Mouse (Mus musculus) spleen, postnatal 36 days (tissue): ENCODE results near the gene Gm4894.

Experiments
- DNase-seq, 2 experiments: peaks; one replicate each; pipeline ENCODE4 v3.0.0; 2022; ENCODE audit warnings: low spot score in 2 of 2, mixed read lengths in 1 of 2

Gm4894 gene

DNA sequence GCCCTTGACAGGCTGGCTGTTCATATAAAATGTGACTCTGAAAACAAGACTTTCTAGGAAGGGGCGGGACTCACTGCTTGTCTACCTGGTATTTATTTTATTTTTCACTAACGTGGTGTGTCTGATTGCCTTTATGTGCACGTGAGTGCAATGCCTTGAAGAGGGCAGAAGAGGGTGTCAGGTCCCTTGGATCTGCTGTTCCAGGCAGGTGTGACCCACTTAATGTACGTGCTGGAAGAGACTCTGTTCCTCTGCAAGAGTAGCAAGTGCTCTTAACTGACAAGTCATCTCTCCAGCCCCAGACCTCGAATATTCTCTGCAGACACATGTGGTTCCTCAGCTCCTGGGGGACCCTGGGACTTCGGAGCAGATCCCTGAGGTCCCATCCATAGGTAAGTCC, at the start of gene Gm4894:
Gene Gm4894, plus strand, starts transcription at position 301 of the 400 bp plus-strand sequence.
- DNase-seq = no peak

DNA sequence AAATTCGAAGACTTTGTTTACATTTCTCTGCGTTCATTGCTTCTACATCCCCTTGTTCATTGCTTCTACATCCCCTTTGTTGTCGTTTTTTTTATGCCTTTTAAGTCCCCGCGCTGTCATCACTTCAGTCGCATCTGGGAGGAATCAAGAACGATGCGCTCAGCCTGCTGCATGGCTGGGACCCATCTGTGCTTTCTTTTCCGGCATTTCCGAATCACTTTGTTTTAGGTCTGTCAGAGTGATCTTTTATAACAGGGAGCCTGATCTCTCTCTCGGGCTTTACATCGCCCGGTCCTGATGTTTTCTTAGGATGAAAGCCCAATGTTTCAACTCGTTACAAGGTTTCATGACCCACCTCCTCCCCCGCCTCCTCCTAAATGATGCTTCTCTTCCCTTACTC, 44.0 kb upstream of the Gm4894 start:
- DNase-seq = no peak

DNA sequence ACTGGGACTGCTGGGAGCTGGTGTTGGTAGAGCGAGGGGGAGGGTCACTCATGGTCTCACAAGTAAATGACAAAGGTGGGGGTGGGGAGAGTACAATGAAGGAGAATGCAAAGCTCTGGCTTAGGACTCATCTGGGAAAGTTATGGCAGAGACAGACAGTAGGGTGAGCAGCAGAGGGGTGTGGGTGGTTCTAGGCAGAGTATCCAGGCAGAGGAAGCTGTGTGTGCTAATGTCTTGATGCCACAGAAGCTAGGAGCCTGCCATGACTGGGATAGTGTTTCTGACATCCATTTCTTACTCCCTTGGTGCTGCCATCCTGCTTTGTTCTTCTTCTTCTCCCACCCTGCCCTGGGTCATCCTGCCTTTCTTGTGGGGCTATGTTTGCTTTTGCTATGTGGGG, 38.8 kb upstream of the Gm4894 start:
- no peak for DNase-seq

DNA sequence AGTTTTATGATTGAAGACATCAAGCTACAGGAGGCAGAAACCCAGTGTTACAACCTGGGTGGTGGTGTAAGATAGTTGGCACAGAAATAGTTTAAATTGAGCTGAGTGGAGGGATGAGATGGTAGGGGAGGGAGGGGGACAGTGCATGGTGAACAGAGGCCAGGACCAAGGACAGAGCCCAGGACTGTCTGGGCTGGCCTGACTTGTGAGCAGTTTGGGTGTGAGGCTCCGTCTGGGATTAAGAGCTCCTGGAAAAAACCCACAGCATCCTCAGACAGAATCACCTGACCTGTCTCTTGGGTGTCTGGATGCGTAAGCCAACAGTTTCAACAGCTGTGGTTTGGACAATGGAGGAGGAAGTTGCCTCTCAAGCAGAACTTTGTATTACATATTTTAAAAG, 35.6 kb upstream of the Gm4894 start:
- DNase-seq = no peak

DNA sequence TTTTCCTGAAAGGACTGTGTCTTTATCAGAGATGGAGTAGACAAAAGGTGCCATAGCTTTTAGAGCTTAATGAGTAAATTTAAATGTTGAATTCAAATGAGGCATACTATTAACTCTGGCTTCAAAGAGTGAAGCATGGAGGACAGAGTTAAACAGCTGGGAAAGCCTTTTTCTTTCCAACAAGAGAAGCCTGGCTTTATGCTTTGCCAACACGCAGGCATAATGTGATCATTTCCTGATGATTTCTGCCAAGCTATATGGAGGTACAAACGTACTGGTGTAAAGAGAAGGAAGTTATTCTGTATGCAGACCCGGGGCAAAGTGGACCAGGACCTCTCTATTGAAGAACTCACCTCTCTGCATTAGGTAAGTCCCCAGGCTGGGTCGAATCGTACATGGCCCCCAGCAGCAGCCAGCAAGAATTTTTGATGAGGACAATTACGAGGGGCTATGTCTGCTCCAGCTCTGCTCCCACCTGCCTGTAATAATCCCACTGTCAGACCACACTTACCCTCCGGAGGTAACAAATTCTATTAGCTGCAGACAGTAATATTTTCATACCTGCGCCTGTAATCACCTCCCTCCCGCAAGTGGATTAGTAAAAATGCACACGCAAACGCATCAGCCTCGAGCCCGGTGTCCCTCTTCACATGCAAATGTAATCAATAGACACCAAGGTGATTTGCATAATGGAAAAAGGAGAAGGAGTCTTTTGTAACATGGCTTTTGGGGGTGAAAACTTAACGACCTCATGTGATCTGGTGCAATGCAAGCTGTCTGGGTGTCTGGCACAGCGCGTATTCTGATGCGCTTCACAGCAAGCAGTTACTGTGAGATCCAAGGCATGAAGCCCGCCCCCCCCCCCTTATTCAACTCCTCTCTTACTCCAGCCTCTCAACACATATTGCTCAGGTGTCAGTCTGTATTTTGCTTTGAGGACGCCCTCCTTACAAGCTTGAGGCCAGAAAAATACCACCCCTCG, 32.4 kb upstream of the Gm4894 start:
- no peak for DNase-seq

DNA sequence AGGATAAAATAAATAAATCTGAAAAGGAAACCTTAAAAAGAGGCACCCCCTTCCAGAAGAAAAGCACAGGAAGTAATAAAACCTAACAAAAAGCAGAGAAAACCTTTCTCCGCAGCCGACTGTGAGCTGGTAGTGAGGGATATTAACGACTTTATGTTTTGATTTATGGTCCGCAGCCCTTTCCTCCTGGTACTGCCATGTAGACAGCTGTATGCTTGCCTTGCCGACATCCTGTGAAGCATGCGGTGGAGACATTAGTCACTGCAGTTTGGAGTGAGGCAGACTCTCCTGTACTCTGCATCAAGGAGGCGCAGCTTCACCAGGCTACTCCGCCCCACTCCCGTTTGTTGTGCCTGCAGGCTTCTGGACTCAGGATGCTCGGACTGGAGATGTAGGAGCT, 25.8 kb upstream of the Gm4894 start:
- DNase-seq = no peak

DNA sequence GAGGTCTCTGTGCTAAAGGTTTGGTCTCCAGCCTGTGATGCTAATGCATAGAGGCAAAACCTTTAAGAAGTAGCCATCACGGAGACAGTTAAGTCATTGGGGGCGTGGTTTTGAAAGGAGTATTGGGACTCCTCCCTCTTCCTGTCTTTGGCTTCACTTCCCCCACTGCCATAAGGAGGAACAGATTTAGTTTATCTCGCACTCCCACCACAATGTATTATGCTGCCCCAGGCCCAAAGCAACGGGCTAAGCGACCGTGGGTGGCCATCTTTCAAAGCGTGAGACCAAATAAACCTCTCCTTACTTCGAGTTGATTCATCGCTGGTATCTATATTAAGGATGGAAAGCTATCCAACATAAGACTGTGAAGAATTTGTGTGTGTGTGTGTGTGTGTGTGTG, 22.9 kb upstream of the Gm4894 start:
- DNase-seq = no peak

DNA sequence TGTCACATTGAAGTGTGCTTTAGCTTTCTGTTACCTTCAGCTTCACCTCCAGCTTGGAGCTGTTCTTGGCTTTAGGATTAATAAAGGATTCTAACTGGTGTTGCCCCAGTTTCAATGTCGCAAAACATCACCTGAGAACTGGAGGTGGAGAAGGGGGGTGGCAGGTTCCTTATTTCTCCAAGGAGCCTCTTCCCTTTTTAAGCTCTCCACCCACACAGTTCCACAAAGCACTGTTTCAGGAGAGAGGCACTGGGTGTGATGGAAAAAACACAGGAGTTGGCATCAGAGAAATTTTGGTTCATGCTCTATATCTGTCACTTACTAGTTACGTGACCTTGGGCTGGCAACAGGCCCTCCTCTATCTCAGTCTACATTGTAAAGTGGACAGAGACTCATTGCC, 21.3 kb upstream of the Gm4894 start:
- DNase-seq = no peak

DNA sequence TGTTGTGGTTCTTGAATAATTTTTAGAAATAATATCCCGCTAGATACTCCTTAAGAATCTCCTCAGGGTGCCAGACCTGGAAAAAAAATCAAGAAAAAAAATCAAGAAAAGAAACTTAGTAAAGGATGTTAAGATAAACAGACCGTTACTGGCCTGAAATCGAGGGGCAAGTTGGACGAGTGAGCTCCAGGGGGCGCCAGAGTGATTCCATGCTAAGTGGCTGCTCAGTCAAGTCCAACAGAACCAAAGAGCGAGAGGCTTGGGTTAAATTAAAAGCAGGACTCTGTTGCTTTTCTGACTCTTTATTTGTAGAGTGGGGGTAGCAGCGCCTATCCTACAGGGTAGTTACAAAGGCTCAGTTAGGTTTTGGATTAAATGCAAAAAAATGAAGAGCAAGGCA, 3.5 kb upstream of the Gm4894 start:
- DNase-seq = no peak

DNA sequence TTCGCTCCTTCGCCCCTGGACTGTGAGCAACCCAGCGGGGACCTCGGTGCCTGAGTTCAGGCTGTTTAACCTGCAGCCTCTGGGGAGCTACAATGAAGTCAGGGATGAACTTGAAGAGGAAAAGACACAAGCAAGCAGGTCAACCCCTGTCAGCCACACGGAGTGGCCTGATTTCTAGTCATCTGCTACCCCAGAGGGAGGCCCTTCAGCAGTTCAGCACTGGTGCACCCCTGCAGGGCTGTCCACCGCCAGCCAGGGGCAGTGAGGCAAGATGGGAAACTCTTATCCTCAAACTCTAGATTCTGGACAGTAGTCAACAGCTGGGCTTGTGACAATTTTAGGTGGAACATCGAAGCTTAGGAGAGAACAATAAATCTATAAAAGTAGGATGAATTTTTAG, 18.6 kb downstream of the Gm4894 start:
- no peak for DNase-seq

DNA sequence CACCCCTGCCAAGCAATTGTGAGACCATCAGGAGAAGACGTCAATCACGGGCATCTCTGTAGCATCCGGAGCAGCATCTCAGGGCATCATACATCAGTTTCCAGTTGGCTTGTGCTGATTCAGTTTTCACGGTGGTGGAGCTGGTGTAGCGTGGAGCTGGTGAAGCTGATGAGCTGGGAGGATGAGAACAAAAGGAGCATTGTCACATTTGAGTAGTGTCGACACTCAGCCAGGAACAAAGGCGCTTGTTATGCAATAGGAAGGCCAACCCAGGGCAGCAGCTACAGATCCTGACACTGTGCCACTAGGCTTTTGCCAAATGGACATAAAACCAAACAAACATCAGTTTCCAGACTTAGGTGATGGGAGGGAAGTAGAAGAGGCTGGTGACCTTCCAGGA, 23.2 kb downstream of the Gm4894 start:
- DNase-seq = no peak

DNA sequence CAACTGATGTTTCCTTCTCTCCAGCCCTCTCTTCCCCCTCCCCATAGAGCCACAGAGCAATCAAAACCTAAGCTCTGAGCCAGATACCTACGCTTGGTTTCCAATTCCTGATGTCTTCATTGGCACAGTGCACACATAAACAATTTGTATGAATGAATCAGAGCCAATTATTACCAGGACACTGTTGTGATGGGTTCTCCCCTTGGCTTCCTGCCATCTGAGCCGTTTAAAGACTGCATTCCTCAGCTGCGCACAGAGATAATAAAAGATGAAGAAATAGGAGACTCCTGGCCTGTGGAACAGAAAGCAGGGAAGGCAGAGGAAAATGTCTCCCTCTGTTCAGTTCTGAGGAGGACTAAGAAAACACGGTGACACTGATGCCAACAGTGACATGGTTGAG, 25.6 kb downstream of the Gm4894 start:
- no peak for DNase-seq

DNA sequence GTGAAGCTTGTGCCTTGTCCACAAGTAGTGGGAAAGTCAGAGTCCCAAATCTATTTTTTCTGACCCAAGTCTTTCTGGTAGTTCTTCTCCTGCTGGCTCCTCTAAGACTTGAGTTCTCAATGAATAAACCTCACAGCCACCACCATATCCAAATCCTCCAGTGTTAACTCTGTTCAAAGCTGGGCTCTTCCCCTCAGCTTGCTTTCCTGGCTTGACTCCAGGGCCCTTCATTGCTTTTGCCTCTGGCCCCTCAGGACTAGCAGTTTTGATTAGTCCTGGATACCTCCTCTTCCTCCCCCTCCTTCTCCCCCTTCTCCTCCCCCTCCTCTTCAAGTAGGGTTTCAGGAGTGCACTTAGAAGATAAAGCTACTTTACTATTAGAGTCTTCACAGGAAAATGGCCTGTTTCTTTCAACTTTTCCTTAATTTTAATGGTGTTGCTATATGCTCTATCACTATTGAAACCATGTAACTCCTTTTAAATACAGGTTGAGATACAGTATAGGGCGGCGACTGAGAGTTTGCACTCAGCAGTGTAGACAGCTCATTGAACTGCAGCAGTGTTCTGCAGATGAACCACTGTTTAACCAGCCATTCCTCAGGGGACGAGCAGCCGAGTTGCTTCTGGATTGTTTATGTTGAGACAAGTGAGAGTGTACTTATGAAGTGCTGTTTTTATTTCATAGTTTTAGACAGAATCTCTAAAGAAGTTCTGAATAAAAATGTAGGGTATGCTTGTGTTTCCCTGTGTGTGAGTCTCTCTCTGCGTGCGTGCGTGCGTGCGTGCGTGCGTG, 26.4 kb downstream of the Gm4894 start:
- DNase-seq = no peak

DNA sequence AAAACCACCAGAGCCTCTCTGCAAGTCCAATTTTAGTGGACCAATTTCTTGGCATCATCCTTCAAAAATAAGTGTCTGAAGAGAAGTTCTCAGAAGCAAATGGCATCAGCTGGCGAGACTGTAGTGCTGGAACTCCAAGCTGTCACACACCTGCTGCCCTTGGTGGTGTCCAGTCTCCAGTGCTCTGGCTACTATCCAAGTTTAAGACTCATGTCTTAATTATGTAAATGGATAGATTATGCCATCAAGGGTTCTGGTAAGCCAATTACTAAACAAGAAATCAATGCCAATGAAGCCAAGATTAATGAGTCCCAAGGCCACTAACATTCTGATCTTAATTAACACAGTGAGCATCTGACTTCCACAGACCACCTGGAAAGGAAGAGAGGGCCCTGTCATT, 44.8 kb downstream of the Gm4894 start:
- DNase-seq = no peak

DNA sequence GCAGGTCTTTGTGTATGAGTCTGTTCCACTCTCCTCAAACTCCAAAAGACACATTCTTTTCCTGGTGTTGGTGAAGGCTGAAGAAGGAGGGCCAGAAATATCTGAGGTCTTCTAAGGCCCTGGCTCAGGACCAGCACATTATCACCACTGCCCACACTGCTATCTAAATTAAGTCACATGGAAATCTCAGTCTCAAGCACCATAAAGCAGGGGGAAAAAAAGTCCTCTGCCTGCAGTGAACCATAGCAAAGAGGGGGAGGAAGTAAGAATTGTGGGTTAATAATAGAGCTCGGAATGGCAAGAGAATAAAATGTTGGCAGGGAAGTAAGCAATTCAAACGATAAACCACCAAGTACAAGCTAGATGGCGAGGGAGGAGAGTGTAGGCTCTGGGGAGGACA, 57.2 kb downstream of the Gm4894 start:
- no peak for DNase-seq

DNA sequence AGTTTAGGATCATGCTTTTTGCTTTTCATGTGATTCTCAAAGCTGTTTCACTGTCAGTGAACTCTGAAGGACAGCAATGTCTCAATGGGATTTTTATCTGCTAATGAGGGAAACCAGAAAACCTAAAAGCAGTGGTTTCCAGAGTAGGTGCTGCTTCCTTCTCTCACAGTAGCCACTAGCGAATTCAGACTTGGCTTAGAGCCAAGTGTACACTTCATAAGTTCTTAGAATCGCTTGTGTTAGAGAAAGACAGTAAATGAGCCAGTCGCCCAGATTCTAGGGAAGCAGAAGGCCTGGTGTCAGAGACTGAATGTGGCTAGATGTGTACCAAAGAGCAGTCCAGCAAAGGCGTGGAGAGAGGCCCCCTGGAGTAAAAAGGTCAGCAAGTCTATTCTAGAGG, 60.5 kb downstream of the Gm4894 start:
- no peak for DNase-seq

DNA sequence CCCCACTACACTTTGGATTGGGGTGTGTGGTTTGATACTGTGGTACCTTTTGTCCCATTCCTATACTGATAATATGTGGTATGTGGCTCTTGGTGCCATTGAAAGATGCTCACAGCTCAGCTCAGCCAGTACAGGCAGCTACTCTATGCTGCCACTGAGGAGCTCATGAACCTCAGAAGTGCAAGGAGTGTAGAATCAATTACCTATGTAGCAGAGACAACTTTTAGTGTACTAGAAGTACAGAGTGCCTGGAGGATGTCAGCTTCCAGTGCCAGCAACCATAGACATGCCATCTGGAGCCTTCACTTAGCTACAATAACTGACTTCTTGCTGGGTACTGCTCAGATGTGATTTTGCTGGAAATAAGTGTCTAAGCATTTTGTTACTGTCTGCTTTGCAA, 68.3 kb downstream of the Gm4894 start:
- no peak for DNase-seq
